Mouse (Mus musculus): Measurements from ENCODE around the gene Utp11.

Gene Utp11

DNA sequence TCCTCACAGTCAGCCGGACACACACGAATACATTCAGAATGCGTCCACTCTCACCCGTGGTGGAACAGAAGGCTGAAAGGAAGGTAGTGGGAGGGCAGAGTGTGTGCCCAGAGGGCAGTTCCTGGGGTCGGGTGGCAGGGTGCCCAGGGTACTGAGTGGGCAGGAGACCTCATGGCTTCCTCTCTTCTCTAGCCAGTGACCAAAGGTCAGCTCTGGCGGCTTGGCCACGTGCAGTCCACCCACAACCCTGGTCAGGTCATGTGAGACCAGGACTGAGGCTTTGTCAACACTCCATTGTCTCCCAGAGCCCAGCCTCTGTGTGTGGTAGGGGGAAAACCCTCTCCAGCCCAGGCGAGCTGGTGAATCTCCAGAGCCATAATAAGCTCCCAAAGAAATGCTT lies 23.2 kb downstream of the Utp11 start:
- no peak for DNase-seq

DNA sequence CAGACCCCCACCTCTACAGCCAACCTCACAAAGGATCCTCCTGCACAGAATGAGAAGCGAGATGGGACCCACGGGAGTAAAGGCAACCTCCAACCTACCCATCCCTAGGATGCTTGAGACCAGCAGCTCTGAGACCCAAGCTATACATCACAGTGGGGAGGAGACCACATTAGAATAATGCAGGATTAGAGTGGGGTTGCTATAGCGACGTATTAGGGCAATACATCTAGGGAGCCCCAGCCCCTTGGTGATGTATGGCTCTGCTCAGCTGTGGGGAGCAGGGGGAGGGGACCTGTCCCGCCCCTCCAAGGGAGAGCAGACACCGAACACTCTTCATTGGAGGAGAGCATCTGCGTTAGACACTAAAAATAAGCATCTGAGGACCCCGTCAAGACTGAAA lies 25.3 kb downstream of the Utp11 start:
- no peak for DNase-seq

DNA sequence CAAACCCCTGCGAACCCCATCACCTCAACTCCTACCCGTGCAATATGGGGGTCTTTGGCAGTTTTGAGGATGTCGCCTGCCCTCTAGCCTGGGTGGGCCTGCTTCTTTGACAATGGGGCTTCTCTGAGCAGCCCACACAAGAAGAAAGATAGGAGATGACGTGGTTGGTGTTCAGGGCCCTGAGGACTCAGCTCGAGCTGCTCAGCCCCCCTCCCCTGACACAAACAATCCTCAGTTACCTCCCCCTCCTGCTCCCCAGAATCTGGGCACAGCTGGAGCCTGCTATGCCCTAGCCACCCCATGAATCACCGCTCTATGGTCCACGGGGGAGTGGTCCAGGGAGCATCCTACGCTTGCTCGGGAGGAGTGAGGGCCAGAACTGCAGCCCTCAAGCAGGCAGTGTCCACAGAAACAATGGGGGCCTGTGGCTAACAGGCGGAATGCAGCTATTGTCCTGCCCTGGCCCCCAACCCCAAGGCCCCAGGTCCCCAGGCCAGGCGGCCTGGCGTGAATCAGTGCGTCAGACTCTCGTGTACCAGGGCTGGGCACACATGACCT lies 25.8 kb downstream of the Utp11 start:
- no peak for DNase-seq

DNA sequence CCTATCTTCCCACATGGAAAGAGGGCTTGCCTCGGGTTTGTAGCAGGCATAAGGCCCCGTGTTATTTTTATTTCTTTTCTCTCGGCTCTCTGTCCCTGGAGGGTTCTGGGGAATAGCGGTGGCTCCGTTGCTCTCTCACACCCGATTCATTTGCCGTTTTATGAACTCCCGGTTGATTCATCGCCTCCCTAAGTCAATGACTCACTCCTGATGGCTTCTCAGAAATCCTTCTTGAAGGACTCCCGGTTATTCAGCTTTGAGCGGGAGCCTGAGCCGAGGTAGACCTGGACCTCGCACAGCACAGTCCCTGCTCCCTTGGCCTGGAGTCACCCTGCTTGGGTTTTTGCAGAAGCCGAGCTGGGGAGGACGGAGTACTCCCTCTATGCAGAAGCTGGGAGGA lies 28.8 kb downstream of the Utp11 start:
- no peak for DNase-seq

DNA sequence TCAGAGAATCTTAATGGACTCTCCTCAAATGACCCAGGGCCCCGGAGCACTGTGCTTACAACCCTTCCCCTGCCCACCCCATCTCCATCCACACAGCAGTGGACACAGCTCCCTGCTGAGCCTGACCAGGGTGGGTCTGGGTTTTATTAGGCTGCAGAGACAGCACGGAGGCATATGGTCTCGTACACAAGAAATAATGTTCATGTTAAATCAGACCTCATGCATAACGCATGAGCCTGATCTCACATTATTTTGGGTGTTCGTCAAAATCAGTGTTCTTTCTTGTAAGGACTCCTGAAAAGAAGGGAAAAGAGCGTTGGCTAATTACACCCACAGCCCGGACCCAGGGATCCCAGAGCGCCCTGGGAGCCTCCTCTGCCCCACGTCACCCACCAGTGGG lies 29.2 kb downstream of the Utp11 start:
- DNase-seq: no peak

DNA sequence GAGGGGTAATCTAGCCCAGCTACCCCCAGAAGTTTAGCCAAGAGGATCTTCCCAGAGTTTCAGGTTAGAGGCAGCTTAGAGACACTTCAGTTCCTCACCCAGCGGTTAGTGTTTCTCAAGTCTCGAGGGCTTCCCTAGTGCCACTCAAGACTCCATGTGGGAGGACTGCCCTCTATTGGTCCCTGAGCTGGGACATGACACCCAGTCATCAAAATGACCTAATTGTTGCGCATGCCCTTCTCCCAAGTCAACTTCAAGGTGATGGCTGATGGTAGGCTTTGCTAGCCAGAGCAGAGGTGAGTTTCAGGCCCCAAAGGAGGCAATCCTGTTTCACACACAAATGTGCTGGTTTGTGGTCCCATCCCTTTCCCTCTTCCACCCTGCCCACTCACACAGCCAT lies 30.4 kb downstream of the Utp11 start:
- DNase-seq: no peak

DNA sequence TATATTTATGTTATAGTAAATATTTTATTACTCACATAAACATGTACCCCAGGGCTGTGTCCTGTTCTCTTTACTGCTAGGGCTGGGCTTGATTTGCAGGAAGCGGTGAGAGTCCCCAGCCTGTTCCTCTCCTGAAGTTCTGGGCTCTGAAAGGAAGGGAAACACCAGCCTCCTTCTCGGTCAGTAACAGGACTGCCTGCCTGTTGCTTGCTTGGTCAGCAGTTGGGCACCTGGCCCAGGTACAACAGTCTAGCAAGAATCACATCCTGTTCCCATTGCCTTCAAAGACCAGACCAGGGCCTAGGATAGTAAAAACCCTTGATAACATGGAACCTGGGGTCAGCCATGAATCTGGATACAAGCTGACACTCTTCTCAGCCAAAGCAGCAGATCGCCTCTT lies 32.8 kb downstream of the Utp11 start:
- no peak for DNase-seq

DNA sequence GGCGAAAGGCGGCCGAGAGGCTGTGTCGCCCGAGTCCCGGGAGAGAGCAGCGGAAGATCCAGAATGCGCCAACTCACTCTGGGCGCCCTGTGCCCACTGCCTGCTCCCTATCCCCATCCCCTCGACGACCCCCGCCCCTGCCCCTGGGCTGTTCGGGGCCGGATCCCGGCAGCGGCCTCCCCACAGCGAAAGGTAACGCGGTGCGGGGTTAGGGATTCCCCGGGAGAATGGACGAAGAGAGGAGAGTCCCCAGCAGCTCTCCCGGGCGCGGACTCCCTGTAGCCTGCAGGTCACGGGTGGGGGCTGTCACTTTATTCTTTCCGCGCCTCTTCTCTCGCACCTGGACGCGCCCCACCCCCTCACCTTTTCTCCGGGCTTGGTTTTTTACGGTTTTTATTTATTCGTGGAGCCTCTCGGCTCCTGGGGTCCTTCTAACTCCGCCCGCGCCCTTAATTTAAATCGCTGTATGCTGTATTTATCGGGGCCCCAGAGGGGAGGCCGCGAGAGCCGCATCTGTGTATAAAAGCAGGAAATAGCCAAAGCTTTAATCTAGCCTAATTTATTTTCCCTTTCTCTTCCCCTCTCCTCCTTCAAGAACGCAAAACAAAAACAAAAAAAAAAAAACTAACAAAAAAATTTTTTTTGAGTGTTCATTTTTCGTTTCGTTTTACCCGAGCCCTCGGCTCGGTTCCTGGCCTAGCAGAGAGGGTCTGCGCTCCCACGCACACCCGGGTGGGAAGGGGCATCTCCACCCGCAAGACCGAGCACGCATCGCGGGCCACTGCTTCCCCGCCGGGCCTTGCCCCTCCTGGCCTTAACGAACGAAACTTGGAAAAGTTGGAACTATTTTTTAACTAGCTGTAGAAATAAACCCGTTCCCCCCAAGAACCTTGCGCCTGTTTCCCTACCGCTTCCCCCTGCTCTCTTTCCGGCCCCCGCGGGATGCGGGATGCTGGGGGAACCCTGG lies 33.9 kb downstream of the Utp11 start:
- peak; percentile 25 for DNase-seq

DNA sequence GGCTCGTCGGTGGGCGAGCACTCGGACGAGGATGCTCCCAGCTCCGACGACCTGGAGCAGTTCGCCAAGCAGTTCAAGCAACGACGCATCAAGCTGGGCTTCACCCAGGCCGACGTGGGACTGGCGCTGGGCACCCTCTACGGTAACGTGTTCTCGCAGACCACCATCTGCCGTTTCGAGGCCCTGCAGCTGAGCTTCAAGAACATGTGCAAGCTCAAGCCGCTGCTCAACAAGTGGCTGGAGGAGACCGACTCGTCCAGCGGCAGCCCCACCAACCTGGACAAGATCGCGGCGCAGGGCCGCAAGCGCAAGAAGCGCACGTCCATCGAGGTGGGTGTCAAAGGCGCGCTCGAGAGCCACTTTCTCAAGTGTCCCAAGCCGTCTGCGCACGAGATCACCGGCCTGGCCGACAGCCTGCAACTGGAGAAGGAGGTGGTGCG lies 35.0 kb downstream of the Utp11 start:
- peak; percentile 29 for DNase-seq

DNA sequence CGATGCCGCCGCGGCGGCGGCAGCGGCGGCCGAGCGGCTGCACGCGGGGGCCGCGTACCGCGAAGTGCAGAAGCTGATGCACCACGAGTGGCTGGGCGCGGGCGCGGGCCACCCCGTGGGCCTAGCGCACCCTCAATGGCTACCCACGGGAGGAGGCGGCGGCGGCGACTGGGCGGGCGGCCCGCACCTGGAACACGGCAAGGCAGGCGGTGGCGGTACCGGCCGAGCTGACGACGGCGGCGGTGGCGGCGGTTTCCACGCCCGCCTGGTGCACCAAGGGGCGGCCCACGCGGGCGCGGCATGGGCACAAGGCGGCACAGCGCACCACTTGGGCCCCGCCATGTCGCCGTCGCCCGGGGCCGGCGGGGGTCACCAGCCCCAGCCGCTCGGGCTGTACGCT lies 35.6 kb downstream of the Utp11 start:
- DNase-seq: peak; percentile 52

DNA sequence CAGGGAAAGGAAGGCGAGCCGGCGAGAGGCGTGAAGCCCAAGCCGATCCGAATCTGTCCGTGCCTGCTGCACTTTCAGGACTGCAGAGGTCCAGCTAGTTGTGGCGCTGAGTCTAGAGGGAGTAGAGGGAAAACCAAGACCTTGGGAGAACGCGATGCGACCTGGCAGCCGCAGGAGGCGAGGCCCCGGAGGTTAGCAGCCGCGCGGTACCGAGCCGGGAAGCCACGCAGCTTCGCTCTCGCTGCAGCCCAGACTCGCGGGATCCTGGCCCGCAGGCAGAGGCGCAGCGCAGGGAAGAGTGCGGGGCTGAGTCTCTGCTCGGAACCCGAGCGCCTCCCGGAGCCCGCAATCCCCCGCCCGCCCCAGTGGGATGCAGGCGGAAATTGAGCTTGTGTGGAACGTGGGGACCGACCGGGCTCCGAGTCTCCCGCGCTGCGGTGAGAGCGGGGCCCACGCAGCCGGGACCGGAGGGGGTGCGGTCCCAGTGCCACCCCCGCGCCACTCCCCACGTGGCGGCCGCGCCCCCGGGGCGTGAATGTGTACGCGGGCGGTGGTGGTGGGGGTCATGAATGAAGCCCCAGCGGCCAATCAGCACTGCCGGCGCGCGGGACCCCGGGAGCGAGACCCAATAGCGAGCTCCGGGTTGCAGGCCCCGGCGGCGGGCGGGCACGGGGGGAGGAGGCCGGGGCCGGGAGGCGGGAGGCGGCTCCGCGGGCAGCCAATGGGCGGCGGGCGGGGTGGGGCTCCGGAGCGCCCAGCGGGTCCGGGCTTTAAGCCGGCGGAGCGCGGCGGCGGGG lies 36.3 kb downstream of the Utp11 start:
- peak; percentile 87 for DNase-seq

DNA sequence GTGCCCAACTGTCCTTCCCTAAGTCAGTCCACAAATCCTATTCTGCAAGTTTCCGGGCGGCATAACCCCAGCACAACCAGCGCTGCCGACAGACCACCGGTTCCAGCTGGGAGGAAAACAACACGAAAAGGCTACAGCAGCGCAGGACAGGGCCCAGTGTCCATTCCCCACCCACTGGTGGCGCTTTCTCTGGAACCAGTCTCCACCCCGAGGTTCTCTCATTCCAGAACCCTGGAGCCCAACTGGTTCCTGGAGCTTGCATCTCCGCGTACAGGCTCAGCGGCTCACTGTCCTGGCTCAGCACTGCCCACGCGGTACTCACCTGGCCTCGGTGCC lies 36.9 kb downstream of the Utp11 start, which contains the start of gene Pou3f1:
TSS of gene Pou3f1 (plus strand) at position 290 of the 336 bp plus-strand sequence.
- DNase-seq: no peak

DNA sequence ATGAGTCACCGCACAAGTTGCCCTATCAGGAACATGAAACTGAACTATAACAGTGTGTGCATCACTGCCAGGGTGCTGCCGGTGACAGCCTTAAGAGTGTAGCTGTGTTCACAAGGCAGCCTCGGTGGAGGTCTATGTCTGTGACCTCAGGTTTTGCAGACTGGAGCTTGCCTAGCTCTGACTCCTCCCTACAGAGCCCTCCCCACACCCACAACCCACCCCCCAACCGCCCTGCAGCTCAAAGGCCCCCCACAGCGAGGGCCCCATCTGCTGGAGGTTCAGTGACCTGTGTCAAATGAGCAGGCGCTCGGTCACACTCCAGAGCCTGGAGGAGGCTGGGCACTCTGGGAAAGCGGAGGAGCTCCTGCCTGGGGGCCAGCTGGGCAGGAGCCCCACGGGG lies 40.5 kb downstream of the Utp11 start:
- DNase-seq: peak; percentile 21

DNA sequence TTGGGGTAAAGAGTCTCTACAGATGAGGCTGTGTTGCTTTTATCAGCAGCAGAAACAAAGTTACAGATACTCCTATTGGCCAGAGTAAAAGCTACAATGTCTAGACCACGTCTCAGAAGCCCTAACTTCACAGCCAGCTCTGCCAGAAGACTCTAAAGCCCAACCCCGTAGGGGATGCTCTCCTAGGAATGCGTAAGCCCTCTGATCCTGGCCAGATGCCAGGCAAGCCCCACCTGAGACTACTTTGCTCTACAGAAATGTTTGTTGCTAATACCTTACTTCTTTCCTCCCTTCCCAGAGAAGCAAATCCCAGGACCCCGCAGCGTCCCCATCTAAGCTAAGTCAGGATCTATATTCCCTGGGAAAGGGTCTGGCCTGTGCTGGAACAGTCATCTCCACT lies 45.5 kb downstream of the Utp11 start:
- no peak for DNase-seq

DNA sequence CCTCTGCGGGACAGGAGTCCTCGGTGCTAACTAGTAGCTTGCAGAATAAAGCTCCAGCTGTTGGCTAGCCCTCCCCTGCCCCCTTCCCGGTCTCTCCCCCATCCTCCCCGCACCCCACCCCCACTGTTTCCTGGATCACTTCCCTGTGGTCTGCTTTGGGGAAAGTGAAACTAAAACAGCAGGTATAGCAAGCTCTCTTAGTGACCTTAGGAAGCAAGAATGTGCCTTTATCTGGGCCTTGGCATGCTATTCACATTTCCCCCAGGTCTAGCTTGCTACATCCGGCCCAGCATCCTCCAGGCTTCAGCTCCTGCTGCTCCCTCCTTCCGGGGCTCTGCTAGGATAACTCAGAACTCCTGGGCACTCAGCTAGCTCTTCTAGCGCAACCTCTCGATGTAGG lies 46.8 kb downstream of the Utp11 start:
- DNase-seq: no peak

DNA sequence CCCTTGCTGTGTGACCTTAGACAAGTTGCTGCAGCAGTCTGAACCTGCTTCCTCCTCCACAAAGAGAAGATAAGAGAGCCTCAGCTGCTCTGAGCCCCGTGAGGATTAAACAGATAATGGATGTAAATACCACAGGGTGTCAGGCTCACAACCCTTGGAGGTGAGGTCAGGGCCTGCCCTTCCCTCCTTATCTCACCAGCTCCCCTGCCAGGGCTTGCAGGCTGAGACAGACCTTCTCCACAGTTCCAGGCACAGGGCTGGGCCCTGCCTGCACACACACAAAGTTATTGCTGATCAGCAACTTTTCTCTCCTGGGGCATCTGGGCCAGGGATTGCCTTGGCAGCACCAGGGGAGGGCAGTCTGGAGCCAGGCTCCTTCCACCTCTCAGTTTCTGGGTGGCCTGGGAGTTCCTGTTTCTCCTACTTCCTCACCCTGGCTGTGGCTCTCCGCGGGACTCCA lies 48.4 kb downstream of the Utp11 start:
- DNase-seq: no peak

DNA sequence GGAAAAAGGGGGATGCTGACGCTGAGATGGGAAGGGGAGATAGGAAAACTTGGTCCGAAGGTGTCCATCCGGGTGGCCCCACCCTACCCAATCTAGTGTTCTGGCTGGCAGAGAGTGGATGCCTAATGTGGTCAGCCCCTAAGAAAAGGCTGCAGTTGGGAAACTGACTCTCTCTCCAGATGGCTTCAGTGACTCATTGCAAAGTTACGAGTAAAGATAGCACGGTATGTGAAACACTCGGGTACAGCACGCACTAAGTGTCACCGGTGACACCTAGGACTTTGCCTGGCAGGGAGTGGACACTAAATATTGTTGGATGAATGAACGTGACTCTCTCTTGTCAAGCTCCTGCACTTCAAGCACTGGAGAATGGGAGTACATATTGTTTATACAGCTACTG lies 49.5 kb downstream of the Utp11 start:
- DNase-seq: no peak

DNA sequence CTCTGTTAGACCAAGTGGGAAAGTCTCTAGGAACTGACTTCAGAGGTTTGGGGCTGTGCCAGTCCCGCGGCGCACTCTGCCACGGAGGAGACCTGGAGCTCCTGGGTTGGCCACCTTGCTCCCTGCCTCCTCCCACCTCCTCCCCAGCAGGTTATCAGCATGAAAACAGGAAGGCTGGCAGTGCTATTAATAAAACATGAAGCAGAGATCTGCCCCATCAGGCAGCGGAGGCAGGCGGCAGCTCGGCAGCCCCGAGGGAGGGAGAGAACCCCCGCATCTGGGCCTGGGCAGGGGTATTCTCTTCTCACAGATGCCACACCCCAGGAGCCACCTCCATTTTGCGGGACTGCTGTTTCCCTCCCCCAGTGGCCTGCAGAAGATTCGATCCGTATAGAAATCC lies 53.7 kb downstream of the Utp11 start:
- DNase-seq: no peak

DNA sequence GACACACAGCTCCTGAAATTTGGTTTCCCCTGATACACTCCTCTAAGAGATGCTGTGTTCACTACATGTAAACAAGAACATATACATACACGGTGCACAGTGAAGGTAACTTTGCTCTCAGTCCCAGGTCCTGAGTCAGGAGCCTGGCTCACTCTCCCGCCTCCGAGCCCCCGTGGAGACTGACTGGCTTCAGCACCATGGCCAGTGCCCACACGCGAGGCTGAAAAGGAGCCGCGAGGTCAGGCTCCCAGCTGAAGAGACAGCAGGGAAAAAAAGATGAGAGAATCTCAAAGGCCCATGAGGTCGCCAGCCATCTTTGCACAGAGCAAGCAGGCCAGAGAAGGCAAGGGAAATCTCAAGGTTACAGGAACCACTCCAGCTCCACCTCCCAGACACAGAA lies 60.1 kb downstream of the Utp11 start:
- DNase-seq: peak; percentile 58

DNA sequence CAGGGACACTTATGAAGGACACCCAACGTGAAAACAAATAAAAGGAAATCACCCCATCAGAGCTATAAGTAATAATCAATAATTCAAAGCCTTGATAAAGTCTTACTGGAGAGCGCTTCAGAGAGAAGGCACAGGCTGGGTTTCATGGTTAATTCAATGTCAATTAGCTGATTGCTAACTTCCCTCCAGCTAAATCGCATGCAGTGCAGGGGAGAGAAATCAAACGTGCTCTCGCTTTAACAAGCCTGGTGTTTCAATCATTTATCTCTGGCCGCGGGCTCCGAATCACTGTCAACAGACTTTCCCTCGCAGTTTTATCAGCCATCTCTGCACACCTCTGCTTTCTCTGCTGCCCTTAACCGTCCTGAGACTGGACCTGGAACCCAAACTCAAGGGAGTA lies 60.5 kb downstream of the Utp11 start:
- DNase-seq: no peak

DNA sequence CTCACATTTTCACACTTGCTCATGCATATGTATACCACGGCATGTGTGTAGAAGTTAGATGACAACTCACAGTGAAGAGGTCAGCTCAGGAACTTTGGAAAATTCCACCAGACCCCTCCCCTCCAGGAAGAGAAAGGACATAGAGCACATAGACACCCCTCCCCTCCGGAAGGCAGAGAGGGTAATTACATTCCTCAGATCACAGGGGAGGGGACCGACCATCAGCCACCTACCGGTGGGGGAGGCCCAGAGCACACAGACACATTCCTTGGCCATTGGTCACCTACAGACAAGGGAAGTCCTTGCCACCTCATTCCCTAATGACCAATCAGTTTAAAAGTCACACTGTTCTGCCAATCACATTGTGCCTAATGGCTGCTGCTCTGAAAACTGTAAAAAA lies 61.9 kb downstream of the Utp11 start:
- no peak for DNase-seq
